Mouse (Mus musculus) 3134 (cell line): ENCODE measurements around the gene Spdye4b.
A peak's percentile ranks its signal among the peaks of the same experiment; 100 is the strongest.
"Not testable (repeated sequence)": the region's sequence is repeated elsewhere in the genome, so short reads cannot be mapped to it uniquely, and the experiment has no call there.

ENCODE experiments used
- DNase-seq: peaks from one replicate; pipeline ENCODE4 v3.0.0-alpha.2; 2011; ENCODE audit warnings: low spot score; ENCODE audit not compliant: insufficient read length; ENCODE audit errors: extremely low read depth

Spdye4b gene

DNA sequence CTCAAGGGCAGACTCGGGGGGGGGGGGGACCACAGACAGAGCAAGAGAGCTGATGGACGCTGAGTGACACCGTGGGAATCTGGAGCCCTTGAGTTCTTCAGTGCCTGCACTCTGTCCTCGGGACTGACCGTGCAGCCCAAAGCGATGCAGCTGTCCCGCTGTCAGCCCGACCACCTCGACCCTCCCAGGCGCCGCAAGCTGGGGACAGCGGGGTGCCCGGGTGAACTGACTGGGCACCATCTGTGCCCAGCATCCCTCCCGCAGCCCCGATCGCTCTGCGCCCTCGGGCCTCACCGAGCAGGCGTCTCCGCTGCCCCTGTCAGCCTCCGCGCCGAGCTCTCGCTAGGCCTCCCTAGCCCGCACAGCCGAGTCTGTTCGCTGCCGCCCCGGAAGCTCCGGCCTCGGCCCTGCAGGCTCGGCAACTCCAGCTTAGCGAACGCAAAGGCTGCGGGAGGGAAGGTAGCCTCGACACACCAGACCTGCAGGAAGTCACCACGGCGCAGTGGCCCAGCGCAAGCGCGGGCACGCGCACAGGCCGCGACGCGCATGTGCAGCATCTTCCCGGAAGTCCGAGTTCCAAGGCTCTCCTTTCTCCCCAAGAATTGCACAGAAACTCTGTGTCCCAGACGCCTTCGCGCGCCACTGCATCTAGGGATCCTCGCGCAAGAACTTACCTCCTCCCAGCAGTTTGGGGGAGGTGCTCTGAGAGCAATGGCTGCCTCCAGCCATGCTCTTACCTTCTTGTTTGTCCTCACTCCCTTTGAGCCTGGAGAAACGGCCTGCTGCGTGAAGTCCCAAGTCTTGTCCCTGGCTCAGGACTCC, at the start of gene Spdye4b, which contains the start of gene Rbak:
Gene Spdye4b, plus strand, starts transcription at position 763 of the 822 bp plus-strand sequence.
Gene Rbak, minus strand, starts transcription at position 521 of the 822 bp plus-strand sequence.
- peak; percentile 98 for DNase-seq

DNA sequence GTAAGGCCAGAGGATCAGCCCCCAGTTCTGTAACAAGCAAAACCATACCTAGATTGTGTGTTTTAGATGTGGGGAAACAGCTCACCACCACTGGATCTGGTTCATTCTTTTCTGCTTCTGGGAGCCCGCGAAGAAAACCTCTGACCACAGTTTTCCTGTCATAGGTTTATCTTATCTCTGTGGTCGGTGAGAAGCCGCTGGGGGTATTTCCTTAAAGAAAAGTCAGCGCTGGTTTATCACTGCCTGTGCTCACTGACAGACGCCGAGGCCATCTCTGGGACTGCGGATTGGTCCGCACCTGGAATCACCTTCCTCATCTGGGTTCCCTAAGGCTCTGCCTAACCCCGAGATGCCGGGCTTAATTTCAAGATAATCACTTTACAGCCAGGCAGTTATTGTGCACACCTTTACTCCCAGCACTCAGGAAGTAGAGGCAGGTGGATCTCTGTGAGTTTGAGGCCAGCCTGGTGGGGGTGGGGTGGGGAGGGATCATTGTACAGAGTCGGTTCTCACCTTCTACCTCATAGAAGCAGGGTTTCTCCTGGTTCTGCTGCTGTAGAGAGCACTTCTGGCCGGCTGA, 47.8 kb upstream of the Spdye4b start:
- no peak for DNase-seq

DNA sequence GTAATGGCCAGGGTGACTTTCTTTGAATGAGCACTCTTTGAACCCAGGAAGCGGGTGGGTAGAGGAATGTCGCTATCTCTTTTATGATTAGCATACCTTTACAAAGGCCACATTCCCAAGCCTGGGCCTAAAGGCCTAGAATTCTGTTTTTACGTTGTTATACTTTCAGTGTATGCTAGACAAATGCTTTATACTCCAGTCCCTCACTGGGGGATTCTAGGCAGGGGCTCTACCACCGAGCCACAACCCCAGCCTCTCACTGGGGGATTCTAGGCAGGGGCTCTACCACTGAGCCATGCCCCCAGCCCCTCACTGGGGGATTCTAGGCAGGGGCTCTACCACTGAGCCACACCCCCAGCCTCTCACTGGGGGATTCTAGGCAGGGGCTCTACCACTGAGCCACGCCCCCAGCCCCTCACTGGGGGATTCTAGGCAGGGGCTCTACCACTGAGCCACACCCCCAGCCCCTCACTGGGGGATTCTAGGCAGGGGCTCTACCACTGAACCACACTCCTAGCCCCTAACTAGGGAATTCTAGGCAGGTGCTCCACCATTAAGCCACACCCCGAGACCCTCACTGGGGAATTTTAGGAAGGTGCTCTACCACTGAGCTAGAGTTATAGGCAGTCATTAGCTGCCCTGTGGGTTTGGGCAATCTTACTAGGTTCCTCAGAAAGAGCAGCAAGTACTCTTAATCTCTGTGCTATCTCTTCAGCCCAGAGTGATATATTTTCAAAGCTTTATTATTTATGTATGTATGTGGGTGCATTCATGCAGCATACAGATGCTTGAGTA, 46.4 kb upstream of the Spdye4b start:
- DNase-seq: not testable (repeated sequence)

DNA sequence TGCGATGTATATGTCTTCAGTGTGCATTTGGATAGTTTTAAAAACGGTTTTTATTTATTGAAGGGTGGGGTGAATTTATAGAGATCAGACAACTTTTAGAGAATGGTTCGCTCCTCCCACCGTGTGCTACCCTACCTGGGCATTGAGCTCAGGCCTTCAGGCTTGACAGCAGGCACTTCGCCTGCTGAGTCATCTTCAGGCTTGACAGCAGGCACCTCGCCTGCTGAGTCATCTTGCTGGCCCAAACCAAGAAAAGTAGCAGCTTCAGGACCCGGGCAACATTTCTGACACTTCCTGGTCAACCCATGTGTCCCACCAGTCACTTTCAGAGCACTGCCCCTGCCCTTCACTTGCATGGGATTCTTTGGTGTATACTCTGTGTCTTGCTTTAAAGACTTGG, 45.8 kb upstream of the Spdye4b start:
- DNase-seq: peak; percentile 50

DNA sequence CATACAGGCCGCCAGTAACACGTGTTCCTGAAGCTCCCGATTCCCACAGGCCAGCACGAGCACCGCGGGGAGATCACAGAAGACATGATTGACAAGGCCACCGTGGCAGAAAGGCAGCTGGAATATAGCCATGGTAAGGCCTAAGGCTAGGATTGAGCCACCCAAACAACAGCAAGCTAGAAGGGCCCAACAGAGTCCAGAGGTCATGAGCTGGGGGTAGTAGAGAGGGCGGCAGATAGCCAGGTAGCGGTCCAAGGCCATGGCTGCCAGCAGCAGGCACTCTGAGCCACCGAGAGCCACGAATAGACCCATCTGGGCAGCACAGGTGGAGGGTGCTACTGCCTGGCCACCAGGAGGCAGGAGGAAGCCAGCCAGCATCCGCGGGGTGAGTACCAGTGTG, 43.2 kb upstream of the Spdye4b start:
- no peak for DNase-seq

DNA sequence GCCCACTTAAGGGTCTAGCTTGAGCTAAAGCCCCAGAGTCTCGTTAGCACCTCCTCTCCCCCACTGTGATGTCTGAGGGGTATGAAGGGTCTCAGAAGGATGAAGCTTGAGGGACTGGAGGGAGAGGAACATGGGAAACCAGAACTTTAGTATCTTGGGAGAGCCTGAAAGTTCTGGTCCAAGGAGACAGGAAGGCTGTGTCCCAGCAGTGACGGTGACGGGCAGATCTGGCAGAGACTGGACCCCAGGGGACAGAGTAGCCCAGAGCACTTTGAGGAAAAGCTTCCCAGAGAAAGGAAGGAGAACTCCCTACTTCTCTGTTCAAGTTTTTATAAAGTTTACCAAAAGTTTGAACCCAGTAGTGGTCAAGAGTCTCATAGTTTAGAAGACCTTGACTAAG, 33.3 kb upstream of the Spdye4b start, which contains the start of gene Olfr718-ps1:
Gene Olfr718-ps1, minus strand, starts transcription at position 101 of the 400 bp plus-strand sequence.
- no peak for DNase-seq

DNA sequence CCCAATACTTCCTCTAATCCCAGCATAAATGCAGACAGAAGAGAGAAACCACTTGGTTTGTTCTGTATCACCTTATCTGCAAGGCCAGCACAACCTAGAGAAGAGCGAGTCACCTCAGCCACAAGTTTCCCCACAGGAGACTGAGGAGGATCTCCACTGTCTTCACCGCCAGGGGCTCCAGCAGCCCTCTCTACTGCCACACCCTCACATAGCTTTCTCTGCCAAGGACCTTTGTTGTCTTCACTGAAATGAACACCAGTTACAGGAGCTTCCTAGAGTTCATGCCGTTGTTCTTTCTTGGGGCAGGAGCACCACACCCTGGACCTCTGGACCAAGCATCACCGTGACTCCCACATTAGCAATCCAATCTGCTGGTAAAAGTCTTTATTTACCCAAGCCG, 32.2 kb upstream of the Spdye4b start:
- DNase-seq: no peak

DNA sequence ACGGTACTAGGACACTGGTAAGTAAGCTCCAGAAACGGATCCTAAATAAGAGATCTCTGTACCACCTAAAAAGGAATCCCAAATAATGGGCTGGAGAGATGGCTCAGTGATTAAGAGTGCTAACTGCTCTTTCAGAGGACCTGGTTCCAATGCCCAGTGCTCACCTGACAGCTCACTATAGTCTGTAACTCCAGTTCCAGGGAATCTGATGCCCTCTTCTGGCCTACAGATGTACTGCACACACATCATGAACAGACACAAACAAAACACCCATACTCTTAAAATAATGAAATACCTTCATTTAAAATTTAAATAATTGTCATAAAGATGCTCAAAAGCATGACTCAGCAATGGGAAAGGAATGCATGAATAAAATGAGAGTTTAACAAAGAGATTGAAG, 31.3 kb upstream of the Spdye4b start:
- DNase-seq: no peak

DNA sequence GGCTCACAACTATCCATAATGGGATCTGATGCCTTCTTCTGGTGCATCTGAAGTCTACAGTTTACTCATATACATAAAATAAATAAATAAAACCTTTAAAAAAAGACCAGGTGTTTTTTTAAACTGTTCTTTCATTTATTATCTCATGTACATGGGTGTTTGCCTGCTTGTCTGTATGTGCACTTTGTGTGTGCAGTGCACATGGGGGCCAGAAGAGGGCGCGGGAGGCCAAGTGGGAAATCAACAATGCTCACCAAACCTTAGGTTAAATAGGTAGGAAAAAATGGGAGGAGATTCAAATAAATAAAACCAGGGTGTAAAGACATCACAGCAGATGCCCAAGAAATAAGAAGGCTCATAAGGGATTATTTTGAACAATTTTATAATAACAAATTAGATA, 30.8 kb upstream of the Spdye4b start:
- no peak for DNase-seq

DNA sequence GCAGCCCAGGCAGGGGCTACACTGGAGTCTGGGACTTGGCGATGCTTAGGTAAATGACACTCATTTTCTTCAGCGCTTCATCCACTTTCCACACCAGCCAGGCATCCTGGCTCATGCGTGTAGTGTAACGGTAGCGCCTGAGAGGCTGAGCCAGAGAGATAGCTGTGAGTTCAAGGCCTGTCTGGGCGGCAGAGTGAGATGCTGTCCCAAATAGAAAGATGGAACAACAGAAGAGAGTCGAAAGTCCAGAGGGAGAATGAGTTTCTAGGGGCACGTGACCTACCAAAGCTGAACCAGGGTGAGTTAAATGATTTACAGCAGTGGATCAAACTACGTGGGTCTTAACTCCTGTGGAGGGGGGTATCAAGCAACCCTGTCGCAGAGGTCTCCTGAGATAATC, 27.1 kb upstream of the Spdye4b start:
- DNase-seq: no peak

DNA sequence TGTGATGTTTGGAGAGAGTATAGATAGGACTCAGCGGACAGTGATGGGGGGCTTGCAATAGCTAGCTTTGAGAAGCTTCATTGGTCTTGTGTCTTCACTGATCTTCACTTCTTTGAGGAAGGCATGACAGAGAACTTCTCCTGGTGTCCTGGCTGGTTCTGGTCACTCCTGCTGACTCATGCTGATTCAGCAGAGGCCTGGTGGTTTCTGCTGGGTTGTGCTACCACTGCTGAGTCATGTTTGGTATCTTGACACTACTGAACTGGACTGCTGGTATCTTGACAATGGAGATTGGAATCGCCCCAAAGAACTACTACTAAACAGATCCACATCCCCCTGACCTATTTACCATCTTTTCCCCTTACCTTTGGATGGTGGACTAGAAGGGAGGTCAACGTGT, 25.3 kb upstream of the Spdye4b start:
- no peak for DNase-seq

DNA sequence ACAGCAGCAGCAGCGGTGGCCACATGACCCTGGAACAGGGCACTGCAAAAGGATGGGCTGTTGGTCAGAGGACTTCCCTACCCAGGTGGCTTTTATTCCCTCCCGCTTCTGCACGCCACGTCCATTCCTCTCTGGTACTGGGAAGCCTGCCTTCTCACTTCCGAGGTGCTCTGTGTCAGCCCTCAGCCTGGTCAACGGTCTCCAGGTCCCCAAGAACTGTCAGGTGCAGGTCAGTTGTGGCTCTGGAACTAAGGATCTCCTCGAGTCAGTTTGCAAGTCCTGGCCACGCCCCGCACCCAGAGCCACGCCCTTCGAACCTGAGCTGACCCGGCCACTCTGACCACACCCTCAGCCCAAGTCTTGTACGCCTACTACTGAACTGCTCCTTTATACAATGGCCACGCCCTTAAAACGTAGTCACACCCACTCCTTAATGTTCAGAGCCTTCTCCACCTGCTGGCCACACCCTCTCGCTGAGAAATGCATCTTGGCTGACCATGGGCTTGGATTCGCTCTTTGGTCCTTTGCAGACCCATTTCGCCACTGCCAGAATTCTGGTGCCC, 15.2 kb upstream of the Spdye4b start:
- DNase-seq: peak; percentile 40

DNA sequence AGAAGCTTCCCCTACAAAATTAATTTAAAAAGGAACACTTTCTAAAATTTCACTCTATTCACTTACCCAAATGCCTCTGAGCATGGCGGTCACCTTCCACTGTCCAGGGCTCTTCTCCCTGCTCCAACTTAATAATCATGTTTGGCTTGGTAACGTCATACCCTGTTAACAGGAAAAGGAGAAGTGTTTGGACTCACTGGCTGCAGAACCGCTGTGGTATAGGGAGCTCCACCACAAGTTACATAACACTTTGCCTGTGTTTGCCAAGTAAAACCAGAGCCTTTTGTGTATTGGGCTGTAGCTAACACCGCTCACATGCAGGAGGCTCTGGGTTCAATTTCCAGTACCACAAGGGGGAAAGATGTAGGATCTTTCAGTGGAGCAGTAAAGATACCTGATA, 4.8 kb upstream of the Spdye4b start:
- no peak for DNase-seq

DNA sequence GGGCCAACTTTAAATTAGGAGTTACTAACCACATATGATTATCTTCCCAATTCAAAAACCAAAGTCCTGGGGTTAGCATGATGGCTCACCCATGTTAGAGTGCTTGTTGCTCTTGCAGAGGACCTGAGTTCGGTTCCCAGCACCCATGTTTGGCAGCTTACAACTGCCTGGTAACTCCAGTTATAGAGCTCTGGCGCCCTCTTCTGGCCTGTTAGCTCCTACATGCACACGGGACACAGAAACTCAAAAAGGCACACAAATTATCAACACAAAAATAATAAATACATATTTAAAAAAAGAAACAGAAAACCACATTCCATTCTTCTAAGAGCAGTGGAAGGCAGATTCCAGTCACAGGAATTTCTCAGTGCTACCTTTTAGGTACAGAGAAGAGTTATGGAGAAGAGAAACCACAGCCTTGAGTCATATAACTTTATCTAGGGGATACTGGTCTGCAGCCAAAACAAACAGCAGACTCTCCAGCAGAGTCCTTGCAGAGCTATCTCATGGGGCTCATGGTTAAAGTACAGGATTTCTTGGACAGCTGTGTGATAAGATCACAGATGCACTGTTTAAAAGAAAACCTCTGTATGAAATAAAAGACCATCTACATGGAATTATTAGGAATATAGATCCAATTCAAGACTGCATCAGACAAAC, 3.1 kb upstream of the Spdye4b start:
- DNase-seq: peak; percentile 15

DNA sequence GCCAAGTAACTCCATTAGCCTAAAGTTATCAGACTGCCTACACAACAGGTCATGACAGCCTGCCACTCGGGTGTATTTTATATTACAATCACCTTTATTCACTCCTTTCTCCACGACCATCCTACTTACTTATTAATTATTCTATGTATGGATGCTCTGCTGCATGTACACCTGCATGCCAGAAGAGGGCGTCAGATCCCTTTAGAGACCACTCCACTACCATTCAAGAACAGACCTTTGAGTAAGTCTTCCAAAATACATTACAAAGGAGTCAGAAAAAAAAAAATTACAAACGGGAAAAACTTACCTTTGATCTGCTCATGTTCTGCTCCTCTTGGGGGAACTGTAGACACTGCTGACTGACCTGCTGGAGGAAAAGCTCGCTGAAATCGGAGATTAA, 1.6 kb upstream of the Spdye4b start:
- DNase-seq: peak; percentile 34

DNA sequence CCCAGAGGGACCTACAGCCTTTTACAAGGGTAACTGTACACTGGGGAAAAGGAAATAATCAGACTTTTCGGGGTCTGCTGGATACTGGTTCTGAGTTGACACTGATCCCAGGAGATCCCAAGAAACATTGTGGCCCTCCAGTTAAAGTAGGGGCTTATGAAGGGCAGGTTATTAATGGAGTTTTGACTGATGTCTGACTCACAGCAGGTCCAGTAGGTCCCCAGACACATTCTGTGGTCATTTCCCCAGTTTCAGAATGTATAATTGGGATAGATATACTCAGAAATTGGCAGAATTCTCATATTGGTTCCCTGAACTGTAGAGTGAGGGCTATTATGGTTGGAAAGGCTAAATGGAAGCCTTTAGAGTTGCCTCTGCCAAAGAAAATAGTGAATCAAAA, 7.2 kb downstream of the Spdye4b start:
- DNase-seq: not testable (repeated sequence)

DNA sequence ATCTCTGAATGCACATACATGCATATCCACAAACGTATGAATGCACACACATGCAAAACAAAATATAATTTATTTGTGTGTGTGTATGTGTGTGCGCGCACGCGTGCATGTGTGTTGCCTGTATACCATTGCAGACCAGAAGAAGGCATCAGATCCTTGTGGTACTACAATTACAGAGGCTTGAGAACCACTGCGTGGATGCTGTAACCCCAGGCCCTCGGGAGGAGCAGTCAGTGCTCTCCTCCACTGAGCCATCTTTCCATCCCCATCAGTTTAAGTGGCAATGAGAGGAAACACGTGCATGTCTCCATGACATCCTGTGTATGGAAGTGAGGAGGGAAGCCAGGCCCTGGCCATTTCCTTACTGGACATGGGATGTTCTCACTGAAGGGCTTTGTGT, 12.0 kb downstream of the Spdye4b start:
- DNase-seq: no peak

DNA sequence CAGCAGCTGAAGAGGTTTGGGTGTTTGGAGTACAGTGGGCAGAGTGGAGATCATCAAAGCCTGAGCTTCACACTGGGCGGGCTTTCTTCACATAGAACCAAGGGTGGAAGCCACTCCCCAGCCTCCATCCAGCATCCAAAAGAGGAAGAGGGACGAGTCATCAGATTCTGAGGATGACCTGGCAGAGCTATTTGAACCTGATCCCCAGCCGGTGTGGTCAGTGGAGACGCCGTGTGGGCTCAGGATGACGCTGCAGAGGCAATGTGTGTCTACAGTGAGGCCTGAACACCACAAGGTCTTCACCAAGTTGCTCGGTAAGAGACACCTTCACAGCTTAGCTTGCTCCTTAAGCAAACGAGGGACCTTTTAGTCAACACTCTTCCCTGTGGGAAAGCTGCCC, 13.9 kb downstream of the Spdye4b start:
- DNase-seq: peak; percentile 22

DNA sequence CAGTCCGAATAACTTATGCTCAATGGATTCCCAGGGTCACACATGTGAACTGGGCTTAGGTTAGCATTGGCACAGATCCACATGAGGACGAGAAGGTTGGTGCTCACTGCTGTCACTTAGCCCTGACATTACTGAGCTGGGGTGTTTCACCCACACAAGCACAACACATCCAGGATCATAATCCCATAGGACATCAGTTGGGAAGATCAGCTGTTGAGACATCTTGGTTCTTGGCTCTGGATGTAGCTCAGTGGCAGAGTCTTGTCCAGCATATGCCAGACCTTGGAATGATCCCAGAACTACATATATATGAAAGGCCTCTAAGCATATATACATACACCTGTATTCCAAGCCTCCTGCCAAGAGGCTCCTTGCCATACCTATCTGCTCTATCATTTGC, 14.3 kb downstream of the Spdye4b start:
- no peak for DNase-seq

DNA sequence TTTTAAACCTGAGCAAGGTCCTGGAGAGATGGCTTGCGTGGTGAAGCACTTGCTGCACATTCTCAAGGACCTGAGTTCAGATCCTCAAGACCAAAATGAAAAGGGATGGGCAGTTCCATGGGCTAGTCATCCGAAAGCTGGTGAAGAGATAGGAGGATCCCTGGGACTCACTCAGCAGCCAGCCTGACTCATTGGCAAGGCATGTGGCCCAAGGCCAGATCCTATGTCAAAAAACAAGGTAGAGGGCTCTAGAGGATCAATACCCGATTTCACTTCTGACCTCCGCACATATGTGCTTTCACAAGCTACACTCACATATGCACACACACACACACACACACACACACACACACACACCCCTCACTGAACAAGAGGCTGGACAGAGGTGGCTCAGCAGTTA, 15.7 kb downstream of the Spdye4b start:
- peak; percentile 33 for DNase-seq

DNA sequence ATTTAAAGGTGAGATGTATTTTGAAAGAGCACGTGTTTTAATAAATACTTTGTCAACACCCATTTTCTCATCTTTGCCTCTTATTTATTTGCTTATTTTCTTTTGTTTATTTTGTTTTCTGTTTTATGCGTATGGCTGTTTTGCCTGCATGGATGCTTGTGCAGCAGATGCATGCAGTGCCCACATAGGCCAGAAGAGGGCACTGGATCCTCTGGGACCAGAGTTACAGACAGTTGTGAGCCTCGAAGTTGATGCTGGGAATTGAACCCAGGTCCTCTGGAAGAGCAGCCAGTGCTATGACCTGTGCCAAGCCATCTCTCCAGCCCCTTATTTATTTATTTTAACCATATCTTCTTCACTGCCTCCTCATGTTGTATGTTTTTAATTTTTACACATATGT, 24.2 kb downstream of the Spdye4b start:
- DNase-seq: no peak
